Mouse (Mus musculus): ENCODE results near the gene Tpd52l1. TPM values are rescaled to one million over a fixed set of nuclear protein-coding genes. Genes with fewer than 3 reads are reported as not detected.
A peak's percentile ranks its signal among the peaks of the same experiment; 100 is the strongest.

Tpd52l1 gene
- polyA plus RNA-seq, 1 experiment = 12.4 TPM

DNA sequence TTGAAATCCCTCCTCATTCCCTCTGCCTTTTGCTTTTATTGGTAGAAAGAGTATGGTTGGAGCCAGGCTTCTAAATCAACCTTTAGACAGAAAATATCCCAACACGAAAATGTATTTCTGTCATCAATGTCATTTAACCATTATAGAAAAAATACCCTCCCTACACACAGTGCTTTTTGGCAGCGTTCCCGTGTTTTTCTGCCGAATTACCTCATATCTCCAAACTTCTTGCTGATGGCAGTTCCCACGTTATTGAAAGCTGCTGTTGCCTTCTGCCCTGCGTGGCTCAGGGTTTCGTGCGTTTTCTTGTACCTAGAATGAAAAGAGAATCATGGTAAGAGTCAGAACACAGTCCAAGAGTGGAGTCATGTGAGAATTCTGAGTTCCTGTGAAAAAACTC lies 99.4 kb downstream of the Tpd52l1 start:
- no peak for DNase-seq (ENCODE audit: low spot score)

DNA sequence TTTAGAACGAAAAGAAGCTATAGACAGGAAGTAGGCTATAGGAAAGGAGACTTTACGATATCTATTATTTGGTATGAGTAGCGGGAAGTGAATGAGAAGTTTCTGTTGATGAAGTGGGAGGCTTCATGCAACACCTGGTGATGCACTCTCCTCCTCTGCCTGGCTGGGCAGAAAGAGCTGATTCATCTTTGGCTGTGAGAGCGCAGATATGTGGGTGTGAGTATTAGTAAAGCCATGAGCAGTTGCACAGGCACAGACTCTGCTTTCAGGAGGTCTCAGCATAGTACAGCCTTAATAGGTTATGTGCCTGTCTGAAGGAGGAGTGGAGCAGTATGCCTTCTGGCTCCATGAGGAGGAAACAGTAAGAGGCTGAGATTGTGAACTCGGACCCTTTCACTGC lies 109.3 kb downstream of the Tpd52l1 start:
- DNase-seq (ENCODE audit: low spot score) = no peak

DNA sequence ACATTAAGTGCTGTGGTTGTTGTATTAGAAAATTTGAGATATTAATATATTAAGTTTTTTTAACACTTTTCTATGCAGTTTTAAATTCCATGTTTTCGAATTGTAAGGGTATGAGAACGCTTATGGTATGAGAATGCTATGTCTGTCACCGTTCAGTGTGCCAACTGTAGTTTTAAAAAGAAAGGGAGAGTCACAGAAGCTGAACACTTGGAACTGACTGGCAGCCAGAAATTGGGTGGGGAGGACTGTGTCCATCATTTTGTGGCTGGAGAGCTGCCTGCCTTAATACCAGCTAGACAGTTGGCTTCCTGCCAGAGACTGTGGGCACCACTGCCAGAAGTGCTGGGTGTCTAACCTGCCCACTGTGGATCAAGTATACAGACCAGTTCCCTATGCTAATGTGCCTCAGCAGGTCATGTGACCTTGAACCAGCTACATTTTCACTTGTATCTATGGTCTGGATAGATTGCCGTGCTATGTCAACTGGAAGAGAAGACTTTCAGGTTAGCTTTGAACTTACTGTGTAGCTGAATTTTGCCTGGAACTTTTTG lies 114.5 kb downstream of the Tpd52l1 start:
- no peak for DNase-seq (ENCODE audit: low spot score)

DNA sequence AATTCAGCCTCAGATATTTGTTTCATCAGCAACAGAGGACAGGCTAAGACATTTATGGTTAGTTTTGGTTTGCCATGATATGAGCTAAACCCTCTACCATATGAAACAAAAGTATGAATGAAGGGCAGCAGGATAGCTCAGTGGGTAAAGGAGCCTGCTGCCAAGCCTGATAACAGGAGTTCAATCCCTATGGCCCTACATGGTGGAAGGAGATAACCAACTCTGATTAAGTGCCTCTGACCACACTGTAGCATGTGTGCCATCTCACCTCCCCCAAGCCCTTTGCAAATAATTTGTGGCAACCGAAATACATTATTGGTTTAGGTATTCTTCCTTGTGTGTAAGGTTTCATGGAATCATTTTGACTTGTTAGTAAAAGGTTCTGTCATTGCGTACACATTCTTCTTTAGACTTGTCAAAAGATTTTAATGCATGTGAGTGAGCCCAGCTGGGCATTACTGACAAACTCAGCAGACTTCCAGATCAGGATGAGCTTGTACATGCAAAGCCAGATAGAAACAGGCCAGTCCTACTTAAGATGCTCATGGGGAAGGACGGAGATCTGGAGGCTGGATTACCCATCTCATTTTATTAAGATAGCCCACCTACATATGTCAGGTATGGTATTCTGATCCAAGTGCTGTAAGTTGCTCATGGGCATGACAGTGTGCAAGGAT lies 115.3 kb downstream of the Tpd52l1 start:
- DNase-seq (ENCODE audit: low spot score) = no peak

DNA sequence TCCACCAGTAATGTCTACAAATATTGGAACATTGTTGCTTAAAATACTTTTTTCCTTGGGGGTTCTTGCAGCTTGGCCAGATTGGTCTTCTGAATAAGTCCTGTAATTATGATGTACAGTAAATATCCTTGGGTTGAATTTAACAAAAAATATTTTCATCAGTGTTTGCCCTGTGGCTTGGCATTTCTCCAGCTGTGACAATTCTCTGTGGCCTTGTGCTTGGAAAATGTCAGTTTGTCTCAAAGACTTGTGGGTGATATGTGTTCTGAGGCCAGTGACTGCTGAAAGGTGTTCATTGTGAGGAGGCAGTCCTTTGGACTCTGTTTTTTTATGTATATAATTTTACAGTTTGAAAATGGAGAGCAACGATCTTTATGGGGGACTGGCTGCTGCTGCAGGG lies 116.3 kb downstream of the Tpd52l1 start:
- DNase-seq (ENCODE audit: low spot score) = no peak

DNA sequence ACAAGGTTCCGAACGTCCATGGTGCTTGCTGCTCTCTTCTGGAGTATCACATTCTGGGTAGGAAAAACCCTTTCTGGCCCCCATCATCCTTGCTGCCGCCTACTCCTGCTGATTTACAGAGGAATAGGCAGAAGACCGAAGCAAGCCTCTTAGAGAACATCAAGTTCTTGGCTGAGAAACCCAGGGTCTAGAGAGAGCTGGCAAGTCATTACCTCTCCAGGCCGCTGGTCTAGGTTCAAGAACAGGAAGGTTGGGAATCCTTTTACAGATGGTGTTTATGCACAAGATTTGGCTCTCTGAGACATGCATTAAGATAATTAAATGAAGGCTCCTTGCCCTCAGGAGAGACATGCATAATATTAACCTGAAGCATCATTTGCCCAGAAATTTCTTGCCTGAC lies 127.3 kb downstream of the Tpd52l1 start:
- no peak for DNase-seq (ENCODE audit: low spot score)

DNA sequence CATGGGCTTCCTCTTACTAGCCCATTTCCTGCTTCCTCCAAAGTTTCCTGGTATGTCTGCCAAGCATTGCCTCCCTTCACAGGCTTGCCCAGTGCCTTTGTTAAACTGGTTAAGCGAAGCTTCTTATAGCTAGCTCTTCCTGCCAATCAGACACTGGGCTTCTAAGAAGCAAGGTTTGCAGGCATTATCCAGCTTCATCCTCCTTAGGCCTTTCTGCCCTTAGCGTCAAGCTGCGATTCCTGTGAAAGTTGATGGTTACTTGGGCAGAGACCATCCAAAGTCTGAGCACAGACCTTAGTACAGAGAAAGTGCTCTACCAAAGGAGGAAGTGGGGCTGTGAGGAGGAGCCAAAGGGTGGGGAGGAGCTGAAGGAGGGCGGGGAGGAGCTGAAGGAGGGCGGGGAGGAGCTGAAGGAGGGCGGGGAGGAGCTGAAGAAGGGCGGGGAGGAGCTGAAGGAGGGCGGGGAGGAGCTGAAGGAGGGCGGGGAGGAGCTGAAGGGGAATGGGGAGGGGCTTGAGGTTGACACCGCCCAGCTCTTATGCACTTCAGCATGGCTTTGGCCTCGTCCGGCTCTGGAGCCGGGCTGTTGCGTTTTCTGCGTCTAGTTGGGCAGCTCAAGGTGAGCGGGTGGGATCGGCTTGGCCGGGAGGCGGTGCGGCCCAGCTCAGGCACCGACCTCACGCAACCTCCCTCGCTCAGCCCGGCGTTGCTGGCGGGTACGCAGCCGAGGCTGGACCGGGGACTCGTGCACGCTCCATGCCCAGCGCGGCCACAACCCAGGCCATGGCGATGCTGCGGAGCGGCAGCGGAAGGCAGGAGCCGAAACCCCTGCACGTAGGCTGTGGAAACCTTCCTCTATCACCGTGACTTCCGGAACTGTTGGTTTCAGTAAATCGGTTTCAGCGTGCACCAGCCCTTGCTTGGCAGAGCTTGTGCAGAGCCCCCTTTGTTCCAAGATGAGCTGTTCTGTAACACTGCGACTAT lies 132.6 kb downstream of the Tpd52l1 start, which contains the start of gene Hddc2:
Gene Hddc2 (plus strand): TSS at position 519 of the 984 bp plus-strand sequence.
- DNase-seq (ENCODE audit: low spot score) = peak; percentile 61

DNA sequence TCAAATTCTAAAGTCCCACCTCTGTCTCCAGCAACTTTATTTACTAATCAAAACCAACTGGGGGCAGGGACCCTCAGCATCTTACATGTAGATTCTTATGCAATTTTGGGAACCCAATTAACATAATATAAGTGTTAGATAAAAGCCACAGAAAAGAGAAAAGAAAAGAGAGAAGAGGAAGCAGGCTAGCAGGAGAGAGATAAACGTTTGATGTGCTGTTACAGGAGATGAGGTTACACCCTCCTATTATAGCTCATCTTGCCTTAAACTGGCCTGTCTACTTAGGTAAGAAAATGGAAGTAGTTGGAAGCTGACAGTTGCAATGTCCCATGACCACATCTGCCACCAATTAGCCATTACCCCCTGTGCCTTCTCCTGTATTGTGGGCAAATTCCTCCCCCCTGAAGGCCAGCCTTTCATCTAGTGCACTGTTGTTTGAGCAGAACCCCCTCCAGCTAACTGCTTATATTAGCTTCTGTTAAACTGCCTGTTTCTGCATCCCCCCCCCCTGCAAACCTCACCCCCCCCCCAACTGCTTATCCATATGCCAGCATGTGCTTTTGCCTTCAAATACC lies 138.6 kb downstream of the Tpd52l1 start:
- no peak for DNase-seq (ENCODE audit: low spot score)

DNA sequence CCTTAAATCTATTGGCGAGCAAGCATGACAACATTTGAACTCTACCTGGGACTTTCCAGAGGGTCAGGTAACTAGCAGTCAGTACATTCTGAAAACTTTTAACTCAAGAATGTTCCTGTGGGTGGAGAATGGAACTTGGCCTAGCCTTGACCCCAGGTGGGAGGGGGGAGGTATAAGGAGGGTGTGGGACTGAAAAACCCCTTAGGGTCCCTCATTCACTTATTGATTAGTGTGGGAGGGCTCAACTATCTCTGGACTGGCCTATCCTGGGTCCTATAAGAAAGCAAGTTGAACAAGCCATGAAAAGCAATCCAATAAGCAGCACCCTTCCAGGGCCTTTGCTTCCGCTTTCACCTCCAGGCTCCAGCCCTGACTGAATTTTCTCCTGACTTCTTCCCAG lies 142.3 kb downstream of the Tpd52l1 start:
- no peak for DNase-seq (ENCODE audit: low spot score)

DNA sequence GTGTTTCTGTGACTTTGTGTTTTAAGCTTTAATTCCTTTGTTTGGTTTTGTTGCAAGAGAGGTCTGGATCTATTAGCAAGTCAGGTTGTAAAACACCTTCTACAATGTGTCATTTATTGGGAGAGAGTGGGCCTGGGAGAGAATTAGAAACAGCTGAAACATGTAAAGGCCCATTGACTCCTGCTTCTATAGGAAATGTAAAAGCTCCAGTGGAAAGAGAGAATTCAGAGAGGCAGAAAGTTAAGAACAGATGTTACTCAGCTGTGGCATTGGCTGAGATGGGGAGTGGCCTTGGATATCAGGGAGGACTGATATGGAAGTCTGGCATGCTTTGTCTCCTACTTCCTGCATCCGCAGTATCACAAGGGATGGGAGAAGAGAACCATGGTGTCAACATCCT lies 145.5 kb downstream of the Tpd52l1 start:
- no peak for DNase-seq (ENCODE audit: low spot score)

DNA sequence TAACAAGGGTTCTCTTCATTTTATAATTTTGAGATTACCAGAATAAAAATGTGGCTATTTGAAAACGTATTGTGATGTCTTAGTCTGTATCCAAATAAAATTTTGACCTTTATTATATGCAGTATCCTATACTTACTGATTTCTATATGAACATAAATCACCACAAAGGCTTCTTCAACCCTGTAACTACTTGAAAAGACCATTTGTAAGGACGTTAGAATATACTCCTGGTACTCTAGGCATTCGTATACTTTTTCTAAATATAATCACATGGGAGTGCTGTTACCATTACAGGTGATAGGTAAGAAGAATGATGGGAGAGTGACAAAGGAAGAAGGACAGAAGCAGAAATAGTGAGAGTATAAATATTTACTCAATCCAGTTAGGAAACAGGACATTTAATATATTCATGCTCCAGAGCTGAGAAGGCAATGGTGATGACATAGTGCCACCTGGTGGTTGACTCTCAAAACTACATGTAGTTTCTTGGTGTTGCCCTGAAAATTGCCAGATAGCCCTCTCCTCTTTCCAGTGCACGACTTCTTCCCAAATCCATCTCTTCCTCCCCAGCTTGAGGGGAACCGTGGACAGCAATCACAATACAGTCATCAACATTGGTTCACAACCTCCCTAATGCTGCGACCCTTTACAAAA lies 146.7 kb downstream of the Tpd52l1 start:
- DNase-seq (ENCODE audit: low spot score) = no peak

DNA sequence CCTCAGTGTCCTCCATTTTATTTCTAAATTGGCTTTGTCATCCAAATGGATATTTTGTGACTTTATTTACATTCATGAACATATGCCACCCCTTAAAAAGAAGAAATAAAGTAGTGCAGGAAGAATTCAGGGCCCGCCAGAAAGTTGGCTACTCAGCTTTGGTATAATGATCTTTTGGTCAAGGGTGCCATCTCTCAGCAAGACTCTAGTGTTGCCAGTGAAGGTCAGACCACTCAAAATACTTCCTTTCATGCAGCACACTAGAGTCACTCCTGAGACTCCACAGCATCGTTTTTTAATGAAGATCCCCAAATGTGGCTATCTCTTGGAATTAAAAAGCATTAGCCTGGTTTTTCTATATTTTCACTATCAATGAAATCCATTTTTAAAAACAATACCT lies 147.5 kb downstream of the Tpd52l1 start:
- DNase-seq (ENCODE audit: low spot score) = no peak

DNA sequence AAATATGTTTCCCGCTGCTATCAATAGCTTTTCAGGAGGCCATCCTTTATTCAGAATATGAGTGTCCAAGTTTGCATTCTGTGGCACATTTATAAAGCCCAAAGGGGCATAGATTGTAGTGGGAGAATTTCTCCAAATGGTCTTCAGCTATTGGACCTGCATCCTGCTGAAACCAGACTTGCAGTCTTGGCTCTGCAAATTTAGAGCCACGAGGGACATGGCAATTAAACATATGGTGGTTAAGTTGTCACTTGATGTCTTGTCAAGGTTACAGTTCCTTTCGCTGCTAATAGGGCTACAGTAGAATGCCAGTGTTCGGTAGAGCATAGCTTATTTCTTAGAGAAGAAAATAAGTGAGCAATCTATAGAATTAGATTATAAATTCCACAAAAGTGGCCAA lies 148.7 kb downstream of the Tpd52l1 start:
- no peak for DNase-seq (ENCODE audit: low spot score)

DNA sequence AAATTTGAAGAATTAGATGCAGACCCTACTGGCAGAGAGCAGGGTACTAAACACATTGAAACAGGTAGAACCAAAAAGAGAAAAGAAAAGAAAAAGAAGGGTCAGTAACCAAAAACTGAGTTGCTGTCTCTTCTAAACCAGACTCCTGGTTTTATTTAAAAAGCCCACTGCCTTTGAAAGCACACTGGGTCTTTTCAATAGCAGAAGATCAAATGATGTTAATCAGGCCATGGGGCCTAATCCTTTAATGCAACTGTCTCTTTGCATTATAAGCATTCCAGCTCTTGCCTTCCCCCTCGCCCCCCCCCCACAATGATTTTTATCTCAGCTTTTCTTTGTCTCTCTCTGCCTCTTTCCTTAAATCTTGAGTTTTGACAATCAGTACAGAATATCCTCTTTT lies 149.3 kb downstream of the Tpd52l1 start:
- DNase-seq (ENCODE audit: low spot score) = no peak

DNA sequence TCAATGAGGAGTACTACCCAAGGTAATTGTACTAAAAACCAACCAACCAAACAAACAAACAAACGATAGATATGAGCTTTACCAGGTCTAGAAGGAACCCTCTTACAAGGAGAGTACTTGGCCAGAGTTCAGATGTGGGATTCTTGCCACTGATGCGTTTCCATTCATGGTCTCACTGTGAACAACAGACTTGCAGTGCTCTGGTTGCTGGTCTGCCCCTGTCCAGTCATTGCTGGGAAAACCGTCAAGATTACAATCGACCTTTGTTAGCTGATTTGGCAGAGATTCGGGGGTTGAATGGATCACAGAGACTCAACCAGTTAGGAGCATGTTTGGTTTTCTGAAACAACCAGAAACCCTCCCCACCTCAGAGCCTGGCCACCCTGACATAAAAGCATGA lies 150.1 kb downstream of the Tpd52l1 start:
- no peak for DNase-seq (ENCODE audit: low spot score)

DNA sequence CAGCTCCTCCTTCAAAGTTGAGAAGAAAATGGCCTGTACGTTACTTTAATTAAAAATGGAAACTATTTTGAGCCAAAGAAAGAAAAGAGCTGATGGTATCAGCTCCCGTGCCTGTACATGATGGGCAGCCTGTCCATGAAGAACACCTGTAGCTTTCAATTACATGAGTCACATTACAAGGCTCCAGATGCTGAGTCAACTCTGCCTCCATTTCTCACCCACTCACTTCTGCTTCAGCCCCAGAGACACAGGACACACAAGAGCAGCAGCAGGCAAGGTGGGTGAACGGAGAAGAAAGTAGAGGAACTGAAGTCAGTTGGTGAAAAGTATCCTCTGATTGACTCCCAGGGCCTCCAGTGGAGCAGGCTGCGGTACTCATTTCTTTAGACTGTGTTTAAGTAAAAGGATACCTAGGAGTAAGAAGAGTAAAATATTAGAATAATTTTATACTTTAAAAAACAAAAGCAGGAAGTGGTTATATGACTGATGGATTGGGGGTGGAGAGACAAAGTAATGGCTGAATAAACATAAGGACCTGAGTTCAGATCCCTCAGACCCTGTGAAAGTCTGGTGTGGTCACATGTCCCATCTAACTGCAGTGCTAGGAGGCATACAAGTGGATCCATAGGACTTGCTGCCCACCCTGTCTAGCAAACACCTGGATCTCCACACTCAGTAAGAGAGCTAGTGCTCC lies 156.9 kb downstream of the Tpd52l1 start:
- no peak for DNase-seq (ENCODE audit: low spot score)

DNA sequence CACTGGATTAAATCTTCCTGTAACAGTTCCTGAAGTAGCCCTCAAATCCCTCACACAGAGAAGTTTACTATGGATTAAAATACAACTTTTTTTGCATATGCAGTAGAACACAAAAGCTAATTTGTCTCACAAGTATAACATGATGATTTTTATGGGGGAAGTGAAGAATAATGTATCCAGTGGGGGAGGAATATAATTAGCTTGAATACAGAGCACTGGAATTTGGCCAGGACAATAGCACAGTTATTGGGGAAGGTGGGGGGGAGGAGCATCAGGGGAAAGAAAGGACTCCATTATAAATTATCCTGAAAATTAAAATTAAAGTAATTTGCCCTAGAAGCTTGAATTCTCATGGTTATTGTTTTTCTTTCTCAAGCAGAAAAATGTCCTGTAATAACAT lies 158.0 kb downstream of the Tpd52l1 start:
- no peak for DNase-seq (ENCODE audit: low spot score)

All from urinary bladder, adult 2 months (tissue).